Mouse (Mus musculus): ENCODE results near the gene Olfr1188. TPM values are rescaled to one million over a fixed set of nuclear protein-coding genes. Genes with fewer than 3 reads are reported as not detected.
"Not testable (repeated sequence)": the region's sequence is repeated elsewhere in the genome, so short reads cannot be mapped to it uniquely, and the experiment has no call there.

Gene Olfr1188
- total RNA-seq (2021) (not detected), polyA plus RNA-seq (2012; rRNA removed) (not detected in 2 replicates)
- long read RNA-seq: 0 reads

- no peak for DNase-seq
These were observed at the start of gene Olfr1188 for GRCm38 (mm10) chr2:88556635-88557034. Gene Olfr1188, plus strand, starts transcription at chr2:88556935.

- DNase-seq: no peak
These were observed 38.5 kb upstream of the Olfr1188 start, which contains the start of gene Olfr1186 for GRCm38 (mm10) chr2:88518251-88518650. Gene Olfr1186, plus strand, starts transcription at chr2:88518551.

GRCm38 (mm10) chr2:88525720-88526119 is 31.0 kb upstream of the Olfr1188 start:
- no peak for DNase-seq

GRCm38 (mm10) chr2:88572696-88573095 is 16.0 kb downstream of the Olfr1188 start:
- DNase-seq: not testable (repeated sequence)

GRCm38 (mm10) chr2:88586154-88586553 is 29.4 kb downstream of the Olfr1188 start, which contains the start of gene Olfr1189:
Gene Olfr1189, plus strand, starts transcription at chr2:88586454.
- no peak for DNase-seq

Other genes starting within 250 kb of the Olfr1188 start
- not detected for gene Olfr1174-ps, start 241.8 kb upstream of the Olfr1188 start, total RNA-seq (2021)
- gene Olfr1174-ps, start 241.8 kb upstream of the Olfr1188 start, polyA plus RNA-seq (2012; rRNA removed): not detected in 2 replicates
- not detected for gene Olfr1175-ps, start 229.7 kb upstream of the Olfr1188 start, total RNA-seq (2021)
- gene Olfr1175-ps, start 229.7 kb upstream of the Olfr1188 start, polyA plus RNA-seq (2012; rRNA removed): not detected in 2 replicates
- gene Olfr1176, start 220.2 kb upstream of the Olfr1188 start, total RNA-seq (2021): not detected
- not detected in 2 replicates for gene Olfr1176, start 220.2 kb upstream of the Olfr1188 start, polyA plus RNA-seq (2012; rRNA removed)
- gene Olfr1177-ps, start 210.4 kb upstream of the Olfr1188 start, total RNA-seq (2021): not detected
- gene Olfr1177-ps, start 210.4 kb upstream of the Olfr1188 start, polyA plus RNA-seq (2012; rRNA removed): not detected in 2 replicates
- not detected for gene Olfr1178, start 169.9 kb upstream of the Olfr1188 start, total RNA-seq (2021)
- not detected in 2 replicates for gene Olfr1178, start 169.9 kb upstream of the Olfr1188 start, polyA plus RNA-seq (2012; rRNA removed)
- gene Olfr1179, start 150.5 kb upstream of the Olfr1188 start, total RNA-seq (2021): not detected
- gene Olfr1179, start 150.5 kb upstream of the Olfr1188 start, polyA plus RNA-seq (2012; rRNA removed): not detected in 2 replicates
- gene Olfr1180, start 137.8 kb upstream of the Olfr1188 start, total RNA-seq (2021): not detected
- gene Olfr1180, start 137.8 kb upstream of the Olfr1188 start, polyA plus RNA-seq (2012; rRNA removed): not detected in 2 replicates
- not detected for gene Olfr1181, start 130.8 kb upstream of the Olfr1188 start, total RNA-seq (2021)
- gene Olfr1181, start 130.8 kb upstream of the Olfr1188 start, polyA plus RNA-seq (2012; rRNA removed): not detected in 2 replicates
- not detected for gene Gm13757, start 107.8 kb upstream of the Olfr1188 start, total RNA-seq (2021)
- not detected in 2 replicates for gene Gm13757, start 107.8 kb upstream of the Olfr1188 start, polyA plus RNA-seq (2012; rRNA removed)
- not detected for gene Olfr1183, start 102.1 kb upstream of the Olfr1188 start, total RNA-seq (2021)
- not detected in 2 replicates for gene Olfr1183, start 102.1 kb upstream of the Olfr1188 start, polyA plus RNA-seq (2012; rRNA removed)
- not detected for gene Olfr1184, start 73.3 kb upstream of the Olfr1188 start, total RNA-seq (2021)
- not detected in 2 replicates for gene Olfr1184, start 73.3 kb upstream of the Olfr1188 start, polyA plus RNA-seq (2012; rRNA removed)
- gene Olfr1185-ps1, start 63.6 kb upstream of the Olfr1188 start, total RNA-seq (2021): not detected
- gene Olfr1185-ps1, start 63.6 kb upstream of the Olfr1188 start, polyA plus RNA-seq (2012; rRNA removed): not detected in 2 replicates
- not detected for gene Olfr1186, start 38.4 kb upstream of the Olfr1188 start, total RNA-seq (2021)
- not detected in 2 replicates for gene Olfr1186, start 38.4 kb upstream of the Olfr1188 start, polyA plus RNA-seq (2012; rRNA removed)
- not detected for gene Olfr1189, start 29.5 kb downstream of the Olfr1188 start, total RNA-seq (2021)
- not detected in 2 replicates for gene Olfr1189, start 29.5 kb downstream of the Olfr1188 start, polyA plus RNA-seq (2012; rRNA removed)
- under 1 TPM in 1 of 2 experiments, not detected in 1; 0.06 TPM for gene Olfr1191-ps1, start 83.6 kb downstream of the Olfr1188 start, total RNA-seq (2021)
- gene Olfr1191-ps1, start 83.6 kb downstream of the Olfr1188 start, polyA plus RNA-seq (2012; rRNA removed): not detected in 2 replicates
- gene Olfr1192-ps1, start 91.6 kb downstream of the Olfr1188 start, total RNA-seq (2021): not detected
- gene Olfr1192-ps1, start 91.6 kb downstream of the Olfr1188 start, polyA plus RNA-seq (2012; rRNA removed): not detected in 2 replicates
- gene Olfr1193, start 118.7 kb downstream of the Olfr1188 start, total RNA-seq (2021): not detected
- gene Olfr1193, start 118.7 kb downstream of the Olfr1188 start, polyA plus RNA-seq (2012; rRNA removed): not detected in 2 replicates
- not detected for gene Olfr1195, start 132.3 kb downstream of the Olfr1188 start, total RNA-seq (2021)
- gene Olfr1195, start 132.3 kb downstream of the Olfr1188 start, polyA plus RNA-seq (2012; rRNA removed): not detected in 2 replicates
- gene Olfr1196, start 147.7 kb downstream of the Olfr1188 start, total RNA-seq (2021): not detected
- not detected in 2 replicates for gene Olfr1196, start 147.7 kb downstream of the Olfr1188 start, polyA plus RNA-seq (2012; rRNA removed)
- not detected for gene Olfr1197, start 175.4 kb downstream of the Olfr1188 start, total RNA-seq (2021)
- not detected in 2 replicates for gene Olfr1197, start 175.4 kb downstream of the Olfr1188 start, polyA plus RNA-seq (2012; rRNA removed)
- not detected for gene Olfr1198, start 194.4 kb downstream of the Olfr1188 start, total RNA-seq (2021)
- not detected in 2 replicates for gene Olfr1198, start 194.4 kb downstream of the Olfr1188 start, polyA plus RNA-seq (2012; rRNA removed)
- not detected for gene Olfr1199, start 203.5 kb downstream of the Olfr1188 start, total RNA-seq (2021)
- not detected in 2 replicates for gene Olfr1199, start 203.5 kb downstream of the Olfr1188 start, polyA plus RNA-seq (2012; rRNA removed)
- not detected for gene Olfr1200, start 213.6 kb downstream of the Olfr1188 start, total RNA-seq (2021)
- not detected in 2 replicates for gene Olfr1200, start 213.6 kb downstream of the Olfr1188 start, polyA plus RNA-seq (2012; rRNA removed)
- gene Olfr1201, start 236.1 kb downstream of the Olfr1188 start, total RNA-seq (2021): not detected
- not detected in 2 replicates for gene Olfr1201, start 236.1 kb downstream of the Olfr1188 start, polyA plus RNA-seq (2012; rRNA removed)